Comparison of ENCODE assay signal across 8 mouse cellular contexts in genomic region chr14:79535318-79535717, GRCm38 (mm10). TPM values are rescaled to one million over a fixed set of nuclear protein-coding genes. Genes with fewer than 3 reads are reported as not detected.
DNase-seq lines count a peak whose midpoint lies in the region; ATAC-seq lines count a peak whose summit lies in the region.

No protein-coding gene starts in this region.

- peak overlapping the region; percentile 27 for H3K9ac ChIP-seq in lung, embryonic 16.5 days (ENCODE audit: low read length)
- H3K9ac ChIP-seq in forebrain, embryonic 14.5 days (ENCODE audit: low read length): no peak overlapping the region

- peaks cover 13% of the 10 kb centered on the region for H3K4me1 ChIP-seq in lung, embryonic 16.5 days (replicated peaks; ENCODE audit: control insufficient read depth, insufficient read depth, low read length)
- no peaks in the 10 kb centered on the region for H3K4me1 ChIP-seq in forebrain, embryonic 14.5 days (ENCODE audit: control insufficient read depth, insufficient read depth, low read length)

- peak overlapping the region; percentile 26; the same call in 1 of the 2 replicates for H3K4me2 ChIP-seq in lung, embryonic 16.5 days (ENCODE audit: low read depth, low read length)
- no peak overlapping the region for H3K4me2 ChIP-seq in forebrain, embryonic 14.5 days (ENCODE audit: low read length)

- no peaks in the 10 kb centered on the region for H3K27me3 ChIP-seq in lung, embryonic 16.5 days (ENCODE audit: control insufficient read depth, insufficient read depth, low read depth, low read length)
- no peaks in the 10 kb centered on the region for H3K27me3 ChIP-seq in forebrain, embryonic 14.5 days (replicated peaks; ENCODE audit: control insufficient read depth, insufficient read depth, low read length)

- H3K4me3 ChIP-seq in lung, embryonic 16.5 days (ENCODE audit: low read length): no peak overlapping the region; the same call in 1 of the 2 replicates
- H3K4me3 ChIP-seq in forebrain, embryonic 14.5 days (ENCODE audit: low read depth, low read length): no peak overlapping the region

- peak; percentile 34 for DNase-seq in thymus, postnatal 0 days (ENCODE audit: low spot score)
- DNase-seq in thymus, postnatal 14 days: no peak
- peak; percentile 26 for DNase-seq in heart, postnatal 25 days (ENCODE audit: low spot score)
- DNase-seq in telencephalon, adult 2 months (ENCODE audit: low read depth, low spot score): peak; percentile 5
- DNase-seq in Muller cell, postnatal 12 days (ENCODE audit: inconsistent ontology term): no peak
- DNase-seq in forebrain, embryonic 14.5 days (ENCODE audit: low spot score): no peak

- intact Hi-C loops in heart, postnatal 25 days (cut with DNase I): no loop called here

- 31% methylated on average over 10 of the region's 10 CpGs for WGBS in lung, embryonic 16.5 days
- WGBS in forebrain, embryonic 14.5 days: 84% methylated on average over 10 of the region's 10 CpGs

- H3K27ac ChIP-seq in lung, embryonic 16.5 days (ENCODE audit: low read length): peak overlapping the region; percentile 77
- H3K27ac ChIP-seq in forebrain, embryonic 14.5 days (ENCODE audit: low read depth, low read length): no peak overlapping the region

- no peaks in the 10 kb centered on the region for H3K9me3 ChIP-seq in lung, embryonic 16.5 days (ENCODE audit: control insufficient read depth, low read length)
- no peaks in the 10 kb centered on the region for H3K9me3 ChIP-seq in forebrain, embryonic 14.5 days (replicated peaks; ENCODE audit: control insufficient read depth, low read length)

- no peaks in the 10 kb centered on the region for H3K36me3 ChIP-seq in lung, embryonic 16.5 days (ENCODE audit: control insufficient read depth, insufficient read depth, low read length)
- no peaks in the 10 kb centered on the region for H3K36me3 ChIP-seq in forebrain, embryonic 14.5 days (ENCODE audit: control insufficient read depth, insufficient read depth, low read length)

- ATAC-seq in lung, embryonic 16.5 days (ENCODE audit: low read depth): peak; percentile 47; the same call in 1 of the 2 replicates
- no peak for ATAC-seq in forebrain, embryonic 14.5 days
- no peak for ATAC-seq in frontal cortex, adult (ENCODE audit: low TSS enrichment)

RNA-seq across cellular contexts. Expression of gene Sugt1, which starts 52.2 kb away (rescaled TPM):
- polyA plus RNA-seq in thymus, postnatal 0 days (2015; fragmentation: Nextera tagmentation; extraction: Ambion mirVana): 130 and 131 TPM in 2 replicates
- total RNA-seq in heart, postnatal 25 days (2021): 10 to 100 TPM; 65.5 to 75.5 TPM
- 122 and 124 TPM in 2 replicates for polyA plus RNA-seq in lung, embryonic 16.5 days (2015; fragmentation: Nextera tagmentation; extraction: Ambion mirVana)
- 134 and 149 TPM in 2 replicates for polyA plus RNA-seq in forebrain, embryonic 14.5 days (2014; fragmentation: Nextera tagmentation; extraction: Ambion mirVana)

RNA-seq across cellular contexts. Expression of gene Wbp4, which starts 54.0 kb away (rescaled TPM):
- 45.7 and 49.9 TPM in 2 replicates for polyA plus RNA-seq in thymus, postnatal 0 days (2015; fragmentation: Nextera tagmentation; extraction: Ambion mirVana)
- total RNA-seq in heart, postnatal 25 days (2021): 10 to 100 TPM; 18.8 to 21.6 TPM
- polyA plus RNA-seq in lung, embryonic 16.5 days (2015; fragmentation: Nextera tagmentation; extraction: Ambion mirVana): 39.1 and 43.1 TPM in 2 replicates
- polyA plus RNA-seq in forebrain, embryonic 14.5 days (2014; fragmentation: Nextera tagmentation; extraction: Ambion mirVana): 43.9 and 48.6 TPM in 2 replicates

RNA-seq across cellular contexts. Expression of gene Elf1, which starts 54.3 kb away (rescaled TPM):
- 86.6 and 108 TPM in 2 replicates for polyA plus RNA-seq in thymus, postnatal 0 days (2015; fragmentation: Nextera tagmentation; extraction: Ambion mirVana)
- total RNA-seq in heart, postnatal 25 days (2021): 10 to 100 TPM; 15.2 to 17.0 TPM
- polyA plus RNA-seq in lung, embryonic 16.5 days (2015; fragmentation: Nextera tagmentation; extraction: Ambion mirVana): 14.0 and 14.5 TPM in 2 replicates
- 1.9 and 2.7 TPM in 2 replicates for polyA plus RNA-seq in forebrain, embryonic 14.5 days (2014; fragmentation: Nextera tagmentation; extraction: Ambion mirVana)

Comparison
In these comparisons a context has a peak if more than half of its experiments do, and no peak if none do; other contexts are left out.
1. DNase-seq: peak in thymus, postnatal 0 days (single experiment), heart, postnatal 25 days (single experiment) and telencephalon, adult 2 months (single experiment); none in thymus, postnatal 14 days (single experiment), Muller cell, postnatal 12 days (single experiment) and forebrain, embryonic 14.5 days (single experiment).